Mouse (Mus musculus) embryonic facial prominence, embryonic 13.5 days (tissue): ENCODE results near the gene Sec22a. TPM values are rescaled to one million over a fixed set of nuclear protein-coding genes. Genes with fewer than 3 reads are reported as not detected.
A peak's percentile ranks its signal among the peaks of the same experiment; 100 is the strongest.

Source experiments
- ATAC-seq: fragments of 200-750 bp; cut with Nextera tagmentation; 2 replicates; pipeline ENCODE4 v1.8.0; 2017; ENCODE audit warnings: low read depth; ENCODE audit not compliant: insufficient number of reproducible peaks, insufficient read depth, low FRiP score, low TSS enrichment
- H3K27ac ChIP-seq: fragments of 300-500 bp; sonication (generic); 2 replicates; pipeline ENCODE4 v1.5.1; 2015; ENCODE audit warnings: moderate library complexity, mild to moderate bottlenecking, inconsistent platforms
- H3K27me3 ChIP-seq: fragments of 300-500 bp; sonication (generic); 2 replicates; pipeline ENCODE4 v1.6.1; 2015; ENCODE audit warnings: mild to moderate bottlenecking, inconsistent platforms
- H3K36me3 ChIP-seq: fragments of 300-500 bp; sonication (generic); 2 replicates; pipeline ENCODE4 v1.6.1; 2015; ENCODE audit warnings: mild to moderate bottlenecking, inconsistent platforms
- H3K4me1 ChIP-seq: fragments of 300-500 bp; sonication (generic); 2 replicates; pipeline ENCODE4 v1.6.1; 2015; ENCODE audit warnings: inconsistent platforms
- H3K4me2 ChIP-seq: fragments of 300-500 bp; sonication (generic); 2 replicates; pipeline ENCODE4 v1.6.1; 2015; ENCODE audit warnings: moderate library complexity, mild to moderate bottlenecking, inconsistent platforms
- H3K4me3 ChIP-seq: fragments of 300-500 bp; sonication (generic); 2 replicates; pipeline ENCODE4 v1.5.1; 2015; ENCODE audit warnings: mild to moderate bottlenecking, inconsistent platforms
- H3K9ac ChIP-seq: fragments of 300-500 bp; sonication (generic); 2 replicates; pipeline ENCODE4 v1.6.1; 2015; ENCODE audit warnings: mild to moderate bottlenecking, inconsistent platforms
- H3K9me3 ChIP-seq: fragments of 300-500 bp; sonication (generic); 2 replicates; pipeline ENCODE4 v1.6.1; 2016; ENCODE audit warnings: inconsistent platforms
- WGBS: fragments of 180-500 bp; shearing (Covaris S2); methylation state at CpG from one replicate; pipeline ENCODE4 v1.1.7; 2015; ENCODE audit warnings: mixed read lengths; 5-methylcytosine and 5-hydroxymethylcytosine counted together
- polyA plus RNA-seq: library from polyadenylated mRNA; unstranded; fragments of >200 nt; fragmentation: Nextera tagmentation; extraction: Ambion mirVana; gene quantifications from 2 replicates; pipeline ENCODE4 v1.2.1, GENCODE M21; 2015

Sec22a gene
- polyA plus RNA-seq, 1 experiment from 2014 or later = 54.4 TPM

GRCm38 (mm10) chr16:35364063-35364428 is 328 bp upstream of the Sec22a start:
- Histone ChIP-seq H3K36me3 (peaks cover 13% of the 10 kb centered on the region; the same call in 1 of the 2 replicates), H3K27me3 (no peaks in the 10 kb centered on the region), H3K27ac (no peak overlapping the region), H3K4me3 (peak overlapping the region; percentile 83), H3K4me2 (peak overlapping the region; percentile 86), H3K9me3 (no peaks in the 10 kb centered on the region), H3K9ac (peak overlapping the region; percentile 60; the same call in 1 of the 2 replicates), H3K4me1 (peaks cover 11% of the 10 kb centered on the region)
- under 1% methylated on average over 7 of the region's 7 CpGs for WGBS
- no peak for ATAC-seq

GRCm38 (mm10) chr16:35362221-35362620 is 1.5 kb downstream of the Sec22a start:
- Histone ChIP-seq H3K27me3 (no peaks in the 10 kb centered on the region), H3K4me2 (peak overlapping the region; percentile 86; the same call in 1 of the 2 replicates), H3K4me3 (no peak overlapping the region), H3K4me1 (peaks cover 11% of the 10 kb centered on the region), H3K36me3 (peaks cover 14% of the 10 kb centered on the region; the same call in 1 of the 2 replicates), H3K9me3 (no peaks in the 10 kb centered on the region), H3K9ac (no peak overlapping the region), H3K27ac (no peak overlapping the region)
- no peak for ATAC-seq
- WGBS = 90% methylated on average over 2 of the region's 2 CpGs

GRCm38 (mm10) chr16:35360593-35360992 is 3.1 kb downstream of the Sec22a start:
- H3K9ac ChIP-seq = no peak overlapping the region
- peaks cover 11% of the 10 kb centered on the region for H3K4me1 ChIP-seq
- H3K4me2 ChIP-seq = no peak overlapping the region
- H3K9me3 ChIP-seq = no peaks in the 10 kb centered on the region
- no peak for ATAC-seq
- peaks cover 14% of the 10 kb centered on the region; the same call in 1 of the 2 replicates for H3K36me3 ChIP-seq
- no peak overlapping the region for H3K4me3 ChIP-seq
- H3K27me3 ChIP-seq = no peaks in the 10 kb centered on the region
- no peak overlapping the region for H3K27ac ChIP-seq
- 29% methylated on average over 6 of the region's 6 CpGs for WGBS

GRCm38 (mm10) chr16:35357449-35357848 is 6.3 kb downstream of the Sec22a start:
- Histone ChIP-seq H3K9me3 (no peaks in the 10 kb centered on the region), H3K4me2 (no peak overlapping the region), H3K27me3 (no peaks in the 10 kb centered on the region), H3K4me3 (no peak overlapping the region), H3K27ac (no peak overlapping the region), H3K4me1 (peaks cover 2% of the 10 kb centered on the region; the same call in 1 of the 2 replicates), H3K9ac (no peak overlapping the region), H3K36me3 (peaks cover 18% of the 10 kb centered on the region; the same call in 1 of the 2 replicates)
- no peak for ATAC-seq
- 80% methylated on average over 1 of the region's 1 CpGs for WGBS

- no peak overlapping the region for H3K27ac ChIP-seq
- no peak for ATAC-seq
- no peaks in the 10 kb centered on the region for H3K9me3 ChIP-seq
- no peaks in the 10 kb centered on the region for H3K27me3 ChIP-seq
- WGBS = 80% methylated on average over 1 of the region's 1 CpGs
- no peaks in the 10 kb centered on the region for H3K4me1 ChIP-seq
- H3K4me3 ChIP-seq = no peak overlapping the region
- H3K36me3 ChIP-seq = peaks cover 15% of the 10 kb centered on the region
- H3K4me2 ChIP-seq = no peak overlapping the region
- no peak overlapping the region for H3K9ac ChIP-seq
Measured at GRCm38 (mm10) chr16:35330451-35330850, 33.3 kb downstream of the Sec22a start.

GRCm38 (mm10) chr16:35319773-35320172 is 43.9 kb downstream of the Sec22a start:
- Histone ChIP-seq H3K4me1 (peaks cover 5% of the 10 kb centered on the region; the same call in 1 of the 2 replicates), H3K4me2 (no peak overlapping the region), H3K36me3 (no peaks in the 10 kb centered on the region), H3K4me3 (no peak overlapping the region), H3K9ac (no peak overlapping the region), H3K27ac (no peak overlapping the region), H3K27me3 (no peaks in the 10 kb centered on the region), H3K9me3 (no peaks in the 10 kb centered on the region)
- no peak for ATAC-seq
- 89% methylated on average over 2 of the region's 2 CpGs for WGBS

GRCm38 (mm10) chr16:35319335-35319734 is 44.4 kb downstream of the Sec22a start:
- H3K27ac ChIP-seq = no peak overlapping the region
- no peak overlapping the region for H3K4me3 ChIP-seq
- no peak overlapping the region for H3K9ac ChIP-seq
- ATAC-seq = no peak
- H3K4me1 ChIP-seq = peaks cover 5% of the 10 kb centered on the region; the same call in 1 of the 2 replicates
- 47% methylated on average over 4 of the region's 4 CpGs for WGBS
- H3K36me3 ChIP-seq = no peaks in the 10 kb centered on the region
- H3K27me3 ChIP-seq = no peaks in the 10 kb centered on the region
- H3K4me2 ChIP-seq = no peak overlapping the region
- no peaks in the 10 kb centered on the region for H3K9me3 ChIP-seq

- peaks cover 8% of the 10 kb centered on the region for H3K36me3 ChIP-seq
- WGBS = 75% methylated on average over 6 of the region's 6 CpGs
- H3K4me1 ChIP-seq = peaks cover 5% of the 10 kb centered on the region; the same call in 1 of the 2 replicates
- H3K4me2 ChIP-seq = no peak overlapping the region
- H3K4me3 ChIP-seq = no peak overlapping the region
- H3K27ac ChIP-seq = no peak overlapping the region
- ATAC-seq = no peak
- no peaks in the 10 kb centered on the region for H3K27me3 ChIP-seq
- no peak overlapping the region for H3K9ac ChIP-seq
- no peaks in the 10 kb centered on the region for H3K9me3 ChIP-seq
Measured at GRCm38 (mm10) chr16:35318397-35318796, 45.3 kb downstream of the Sec22a start.

- H3K27me3 ChIP-seq = no peaks in the 10 kb centered on the region
- ATAC-seq = no peak
- no peaks in the 10 kb centered on the region for H3K9me3 ChIP-seq
- WGBS = 67% methylated on average over 5 of the region's 5 CpGs
- H3K4me2 ChIP-seq = no peak overlapping the region
- no peak overlapping the region for H3K4me3 ChIP-seq
- peaks cover 5% of the 10 kb centered on the region; the same call in 1 of the 2 replicates for H3K4me1 ChIP-seq
- H3K9ac ChIP-seq = no peak overlapping the region
- H3K27ac ChIP-seq = no peak overlapping the region
- H3K36me3 ChIP-seq = peaks cover 11% of the 10 kb centered on the region
Measured at GRCm38 (mm10) chr16:35317460-35317859, 46.3 kb downstream of the Sec22a start.

- Histone ChIP-seq H3K27me3 (no peaks in the 10 kb centered on the region), H3K9ac (no peak overlapping the region), H3K9me3 (no peaks in the 10 kb centered on the region), H3K4me1 (peaks cover 5% of the 10 kb centered on the region; the same call in 1 of the 2 replicates), H3K4me2 (no peak overlapping the region), H3K4me3 (no peak overlapping the region), H3K27ac (no peak overlapping the region), H3K36me3 (peaks cover 11% of the 10 kb centered on the region)
- ATAC-seq = no peak
Measured at GRCm38 (mm10) chr16:35316856-35317264, 46.9 kb downstream of the Sec22a start.

- peaks cover 11% of the 10 kb centered on the region for H3K36me3 ChIP-seq
- ATAC-seq = no peak
- no peak overlapping the region for H3K4me2 ChIP-seq
- no peaks in the 10 kb centered on the region for H3K9me3 ChIP-seq
- H3K27me3 ChIP-seq = no peaks in the 10 kb centered on the region
- H3K27ac ChIP-seq = no peak overlapping the region
- H3K4me1 ChIP-seq = peaks cover 5% of the 10 kb centered on the region; the same call in 1 of the 2 replicates
- 83% methylated on average over 3 of the region's 3 CpGs for WGBS
- H3K9ac ChIP-seq = no peak overlapping the region
- no peak overlapping the region for H3K4me3 ChIP-seq
Measured at GRCm38 (mm10) chr16:35315496-35315895, 48.2 kb downstream of the Sec22a start.

GRCm38 (mm10) chr16:35311586-35311985 is 52.1 kb downstream of the Sec22a start:
- H3K27ac ChIP-seq = no peak overlapping the region
- no peak for ATAC-seq
- H3K9me3 ChIP-seq = no peaks in the 10 kb centered on the region
- no peaks in the 10 kb centered on the region for H3K4me1 ChIP-seq
- 55% methylated on average over 8 of the region's 8 CpGs for WGBS
- H3K27me3 ChIP-seq = no peaks in the 10 kb centered on the region
- H3K4me3 ChIP-seq = no peak overlapping the region
- H3K4me2 ChIP-seq = no peak overlapping the region
- H3K36me3 ChIP-seq = peaks cover 11% of the 10 kb centered on the region
- H3K9ac ChIP-seq = no peak overlapping the region
